Mouse (Mus musculus): ENCODE data around the gene Gm28043. TPM values are rescaled to one million over a fixed set of nuclear protein-coding genes. Genes with fewer than 3 reads are reported as not detected.
"Not testable (repeated sequence)": the region's sequence is repeated elsewhere in the genome, so short reads cannot be mapped to it uniquely, and the experiment has no call there.

Gm28043 gene
- polyA plus RNA-seq, 1 experiment from 2014 or later = 1.9 TPM

GRCm38 (mm10) chr17:29705881-29706280 is 91.2 kb downstream of the Gm28043 start:
- 86% methylated on average over 5 of the region's 5 CpGs for WGBS
- no peak overlapping the region for H3K4me3 ChIP-seq (ENCODE audit: low read depth, low read length)
- DNase-seq (ENCODE audit: low spot score) = no peak
- peaks cover 44% of the 10 kb centered on the region for H3K4me1 ChIP-seq (ENCODE audit: control insufficient read depth, insufficient read depth, low read length)
- H3K36me3 ChIP-seq (ENCODE audit: control insufficient read depth, insufficient read depth, low read length) = peaks cover 32% of the 10 kb centered on the region
- H3K9me3 ChIP-seq (replicated peaks; ENCODE audit: control insufficient read depth, low read length) = no peaks in the 10 kb centered on the region
- no peak for ATAC-seq
- H3K27me3 ChIP-seq (replicated peaks; ENCODE audit: control insufficient read depth, insufficient read depth, low read length) = no peaks in the 10 kb centered on the region
- H3K9ac ChIP-seq (ENCODE audit: low read length) = no peak overlapping the region
- no peak overlapping the region for H3K4me2 ChIP-seq (ENCODE audit: low read length)
- no peak overlapping the region for H3K27ac ChIP-seq (ENCODE audit: low read depth, low read length)

- 9% methylated on average over 5 of the region's 5 CpGs for WGBS
- Histone ChIP-seq H3K9me3 (replicated peaks; ENCODE audit: control insufficient read depth, low read length) (no peaks in the 10 kb centered on the region), H3K4me1 (ENCODE audit: control insufficient read depth, insufficient read depth, low read length) (peaks cover 56% of the 10 kb centered on the region), H3K27me3 (replicated peaks; ENCODE audit: control insufficient read depth, insufficient read depth, low read length) (no peaks in the 10 kb centered on the region), H3K27ac (ENCODE audit: low read depth, low read length) (peak overlapping the region; percentile 49; the same call in 1 of the 2 replicates), H3K36me3 (ENCODE audit: control insufficient read depth, insufficient read depth, low read length) (peaks cover 20% of the 10 kb centered on the region; the same call in 1 of the 2 replicates), H3K9ac (ENCODE audit: low read length) (no peak overlapping the region; the same call in 1 of the 2 replicates), H3K4me2 (ENCODE audit: low read length) (no peak overlapping the region), H3K4me3 (ENCODE audit: low read depth, low read length) (no peak overlapping the region)
- peak; percentile 22; the same call in 1 of the 2 replicates for ATAC-seq
- DNase-seq (ENCODE audit: low spot score) = peak; percentile 78
Observed at GRCm38 (mm10) chr17:29706981-29707545, 92.4 kb downstream of the Gm28043 start.

GRCm38 (mm10) chr17:29708783-29709182 is 94.1 kb downstream of the Gm28043 start:
- peak overlapping the region; percentile 8; the same call in 1 of the 2 replicates for H3K9ac ChIP-seq (ENCODE audit: low read length)
- ATAC-seq = no peak
- 80% methylated on average over 5 of the region's 5 CpGs for WGBS

GRCm38 (mm10) chr17:29710562-29711044 is 95.9 kb downstream of the Gm28043 start:
- H3K4me3 ChIP-seq (ENCODE audit: low read depth, low read length) = no peak overlapping the region
- peak overlapping the region; percentile 10; the same call in 1 of the 2 replicates for H3K4me2 ChIP-seq (ENCODE audit: low read length)
- no peaks in the 10 kb centered on the region for H3K36me3 ChIP-seq (ENCODE audit: control insufficient read depth, insufficient read depth, low read length)
- peaks cover 67% of the 10 kb centered on the region for H3K4me1 ChIP-seq (ENCODE audit: control insufficient read depth, insufficient read depth, low read length)
- peak overlapping the region; percentile 88 for H3K27ac ChIP-seq (ENCODE audit: low read depth, low read length)
- H3K9ac ChIP-seq (ENCODE audit: low read length) = peak overlapping the region; percentile 33
- no peaks in the 10 kb centered on the region for H3K27me3 ChIP-seq (replicated peaks; ENCODE audit: control insufficient read depth, insufficient read depth, low read length)
- DNase-seq (ENCODE audit: low spot score) (peak; percentile 78), ATAC-seq (peak; percentile 49; the same call in 1 of the 2 replicates)
- WGBS = 36% methylated on average over 11 of the region's 11 CpGs
- no peaks in the 10 kb centered on the region for H3K9me3 ChIP-seq (replicated peaks; ENCODE audit: control insufficient read depth, low read length)

More at GRCm38 (mm10) chr17:29708783-29709182, 94.1 kb downstream of the Gm28043 start:
- no peak overlapping the region for H3K27ac ChIP-seq (ENCODE audit: low read depth, low read length)
- H3K4me1 ChIP-seq (ENCODE audit: control insufficient read depth, insufficient read depth, low read length) = peaks cover 67% of the 10 kb centered on the region
- H3K4me3 ChIP-seq (ENCODE audit: low read depth, low read length) = no peak overlapping the region
- H3K9me3 ChIP-seq (replicated peaks; ENCODE audit: control insufficient read depth, low read length) = no peaks in the 10 kb centered on the region
- no peaks in the 10 kb centered on the region for H3K27me3 ChIP-seq (replicated peaks; ENCODE audit: control insufficient read depth, insufficient read depth, low read length)
- peaks cover 5% of the 10 kb centered on the region; the same call in 1 of the 2 replicates for H3K36me3 ChIP-seq (ENCODE audit: control insufficient read depth, insufficient read depth, low read length)
- H3K4me2 ChIP-seq (ENCODE audit: low read length) = no peak overlapping the region
- no peak for DNase-seq (ENCODE audit: low spot score)

- 36% methylated on average over 19 of the region's 19 CpGs for WGBS
- Histone ChIP-seq H3K4me1 (ENCODE audit: control insufficient read depth, insufficient read depth, low read length) (peaks cover 73% of the 10 kb centered on the region), H3K27me3 (replicated peaks; ENCODE audit: control insufficient read depth, insufficient read depth, low read length) (no peaks in the 10 kb centered on the region), H3K36me3 (ENCODE audit: control insufficient read depth, insufficient read depth, low read length) (no peaks in the 10 kb centered on the region), H3K4me3 (ENCODE audit: low read depth, low read length) (no peak overlapping the region), H3K4me2 (ENCODE audit: low read length) (peak overlapping the region; percentile 10; the same call in 1 of the 2 replicates), H3K9ac (ENCODE audit: low read length) (peak overlapping the region; percentile 33), H3K9me3 (replicated peaks; ENCODE audit: control insufficient read depth, low read length) (no peaks in the 10 kb centered on the region), H3K27ac (ENCODE audit: low read depth, low read length) (peak overlapping the region; percentile 88)
- DNase-seq (ENCODE audit: low spot score) (peak; percentile 88), ATAC-seq (peak; percentile 30)
Observed at GRCm38 (mm10) chr17:29711076-29711744, 96.5 kb downstream of the Gm28043 start.

- Histone ChIP-seq H3K4me2 (ENCODE audit: low read length) (no peak overlapping the region), H3K9ac (ENCODE audit: low read length) (peak overlapping the region; percentile 10; the same call in 1 of the 2 replicates), H3K4me3 (ENCODE audit: low read depth, low read length) (no peak overlapping the region), H3K27me3 (replicated peaks; ENCODE audit: control insufficient read depth, insufficient read depth, low read length) (no peaks in the 10 kb centered on the region), H3K9me3 (replicated peaks; ENCODE audit: control insufficient read depth, low read length) (no peaks in the 10 kb centered on the region), H3K4me1 (ENCODE audit: control insufficient read depth, insufficient read depth, low read length) (peaks cover 73% of the 10 kb centered on the region), H3K27ac (ENCODE audit: low read depth, low read length) (peak overlapping the region; percentile 88), H3K36me3 (ENCODE audit: control insufficient read depth, insufficient read depth, low read length) (no peaks in the 10 kb centered on the region)
- DNase-seq (ENCODE audit: low spot score) (no peak), ATAC-seq (no peak)
- WGBS = 66% methylated on average over 8 of the region's 8 CpGs
Observed at GRCm38 (mm10) chr17:29711745-29712431, 97.2 kb downstream of the Gm28043 start.

GRCm38 (mm10) chr17:29712565-29712964 is 97.9 kb downstream of the Gm28043 start:
- WGBS = 41% methylated on average over 7 of the region's 7 CpGs
- no peak overlapping the region for H3K9ac ChIP-seq (ENCODE audit: low read length)
- DNase-seq (ENCODE audit: low spot score) (peak; percentile 53), ATAC-seq (no peak)
- peaks cover 72% of the 10 kb centered on the region for H3K4me1 ChIP-seq (ENCODE audit: control insufficient read depth, insufficient read depth, low read length)
- H3K4me3 ChIP-seq (ENCODE audit: low read depth, low read length) = no peak overlapping the region
- no peak overlapping the region for H3K4me2 ChIP-seq (ENCODE audit: low read length)
- H3K36me3 ChIP-seq (ENCODE audit: control insufficient read depth, insufficient read depth, low read length) = no peaks in the 10 kb centered on the region
- H3K27me3 ChIP-seq (replicated peaks; ENCODE audit: control insufficient read depth, insufficient read depth, low read length) = no peaks in the 10 kb centered on the region
- H3K9me3 ChIP-seq (replicated peaks; ENCODE audit: control insufficient read depth, low read length) = no peaks in the 10 kb centered on the region
- H3K27ac ChIP-seq (ENCODE audit: low read depth, low read length) = peak overlapping the region; percentile 48; the same call in 1 of the 2 replicates

GRCm38 (mm10) chr17:29713734-29714133 is 99.1 kb downstream of the Gm28043 start:
- WGBS = 94% methylated on average over 4 of the region's 4 CpGs
- not testable (repeated sequence) for H3K4me3 ChIP-seq (ENCODE audit: low read depth, low read length); H3K4me2 ChIP-seq (ENCODE audit: low read length); H3K9me3 ChIP-seq (replicated peaks; ENCODE audit: control insufficient read depth, low read length); H3K9ac ChIP-seq (ENCODE audit: low read length); ATAC-seq; H3K27me3 ChIP-seq (replicated peaks; ENCODE audit: control insufficient read depth, insufficient read depth, low read length); H3K27ac ChIP-seq (ENCODE audit: low read depth, low read length); DNase-seq (ENCODE audit: low spot score); H3K36me3 ChIP-seq (ENCODE audit: control insufficient read depth, insufficient read depth, low read length)
- H3K4me1 ChIP-seq (ENCODE audit: control insufficient read depth, insufficient read depth, low read length) = peaks cover 60% of the 10 kb centered on the region
